Mouse (Mus musculus) urinary bladder, postnatal 36 days (tissue): ENCODE data around the gene Adi1.

Source experiments
- DNase-seq, 2 experiments: peaks; one replicate each; pipeline ENCODE4 v3.0.0; 2022; ENCODE audit warnings: low spot score in 2 of 2, mixed read lengths in 1 of 2

The Adi1 gene

GRCm38 (mm10) chr12:28675121-28675924, at the start of gene Adi1:
Adi1 (plus strand) TSS chr12:28675231.
- peak; percentile 80 to 84 for DNase-seq

- no peak for DNase-seq
These were observed 49.6 kb upstream of the Adi1 start for GRCm38 (mm10) chr12:28625407-28625806.

GRCm38 (mm10) chr12:28627092-28627491, 47.9 kb upstream of the Adi1 start:
- DNase-seq, result no peak

GRCm38 (mm10) chr12:28628436-28628835, 46.6 kb upstream of the Adi1 start:
- no peak for DNase-seq

GRCm38 (mm10) chr12:28635058-28635534, 39.9 kb upstream of the Adi1 start:
- DNase-seq, result no peak

GRCm38 (mm10) chr12:28635535-28636476, 39.2 kb upstream of the Adi1 start, which contains the start of gene Rps7:
Rps7 (minus strand) TSS chr12:28635953.
- DNase-seq, result peak; percentile 92 to 93

- DNase-seq, result no peak
These were observed 38.5 kb upstream of the Adi1 start for GRCm38 (mm10) chr12:28636543-28636942.

GRCm38 (mm10) chr12:28638778-28639177, 36.3 kb upstream of the Adi1 start:
- no peak for DNase-seq

GRCm38 (mm10) chr12:28649141-28650110, 25.6 kb upstream of the Adi1 start, which contains the start of gene Rnaseh1:
Rnaseh1 (plus strand) TSS chr12:28649602.
- DNase-seq, result peak; percentile 88 to 90

GRCm38 (mm10) chr12:28662628-28663027, 12.4 kb upstream of the Adi1 start:
- DNase-seq, result no peak

- no peak for DNase-seq
These were observed 8.3 kb upstream of the Adi1 start for GRCm38 (mm10) chr12:28666734-28667133.

GRCm38 (mm10) chr12:28667287-28667686, 7.7 kb upstream of the Adi1 start:
- no peak for DNase-seq

GRCm38 (mm10) chr12:28674038-28674720, 852 bp upstream of the Adi1 start:
- DNase-seq, result no peak

GRCm38 (mm10) chr12:28675925-28676209, 836 bp downstream of the Adi1 start:
- no peak for DNase-seq

- no peak for DNase-seq
These were observed 9.6 kb downstream of the Adi1 start for GRCm38 (mm10) chr12:28684674-28685073.

GRCm38 (mm10) chr12:28685771-28686170, 10.7 kb downstream of the Adi1 start:
- DNase-seq, result no peak

GRCm38 (mm10) chr12:28686199-28686879, 11.3 kb downstream of the Adi1 start:
- DNase-seq, result no peak

GRCm38 (mm10) chr12:28688996-28689395, 14.0 kb downstream of the Adi1 start:
- no peak for DNase-seq

GRCm38 (mm10) chr12:28690730-28691129, 15.7 kb downstream of the Adi1 start:
- no peak for DNase-seq

GRCm38 (mm10) chr12:28693738-28694137, 18.7 kb downstream of the Adi1 start:
- DNase-seq, result no peak
